Mouse (Mus musculus) kidney, postnatal 0 days (tissue): Measurements from ENCODE around the gene Hist2h2ab. TPM values are rescaled to one million over a fixed set of nuclear protein-coding genes. Genes with fewer than 3 reads are reported as not detected.
A peak's percentile ranks its signal among the peaks of the same experiment; 100 is the strongest.
"Not testable (repeated sequence)": the region's sequence is repeated elsewhere in the genome, so short reads cannot be mapped to it uniquely, and the experiment has no call there.

Experiments used
- ATAC-seq: fragments of 200-750 bp; cut with Nextera tagmentation; replicated peaks from 2 replicates; pipeline ENCODE4 v1.8.0; 2017; ENCODE audit warnings: low read depth, moderate number of reproducible peaks, moderate TSS enrichment, moderate library complexity; ENCODE audit not compliant: low FRiP score
- DNase-seq: peaks from one replicate; pipeline ENCODE4 v3.0.0-alpha.2; 2016; ENCODE audit warnings: low spot score
- H3K27ac ChIP-seq: fragments of 300-500 bp; sonication (generic); 2 replicates; pipeline ENCODE4 v1.5.1; 2014; ENCODE audit warnings: mild to moderate bottlenecking
- H3K27me3 ChIP-seq: fragments of 300-500 bp; sonication (generic); 2 replicates; pipeline ENCODE4 v1.6.1; 2014; ENCODE audit warnings: low read length, mixed read lengths; ENCODE audit not compliant: insufficient read depth
- H3K36me3 ChIP-seq: fragments of 300-500 bp; sonication (generic); 2 replicates; pipeline ENCODE4 v1.6.1; 2014; ENCODE audit warnings: low read length, mixed read lengths; ENCODE audit not compliant: insufficient read depth
- H3K4me1 ChIP-seq: fragments of 300-500 bp; sonication (generic); replicated peaks from 2 replicates; pipeline ENCODE4 v1.6.1; 2014; ENCODE audit warnings: antibody characterized with exemption, low read length, mixed read lengths; ENCODE audit not compliant: insufficient read depth
- H3K4me2 ChIP-seq: fragments of 300-500 bp; sonication (generic); 2 replicates; pipeline ENCODE4 v1.6.1; 2014; ENCODE audit warnings: mild to moderate bottlenecking, low read length, moderate library complexity, mixed read lengths
- H3K4me3 ChIP-seq: fragments of 300-500 bp; sonication (generic); replicated peaks from 2 replicates; pipeline ENCODE4 v1.5.1; 2014; ENCODE audit warnings: low read depth, low read length
- H3K9ac ChIP-seq: fragments of 300-500 bp; sonication (generic); 2 replicates; pipeline ENCODE4 v1.6.1; 2014; ENCODE audit warnings: low read depth, low read length
- H3K9me3 ChIP-seq: fragments of 300-500 bp; sonication (generic); replicated peaks from 2 replicates; pipeline ENCODE4 v1.6.1; 2016; ENCODE audit warnings: low read length, inconsistent platforms, mixed read lengths
- CTCF ChIP-seq: IDR thresholded peaks from 2 replicates; pipeline ENCODE4 v1.5.1; 2016; ENCODE audit warnings: antibody characterized with exemption, low read depth, mild to moderate bottlenecking, moderate library complexity
- WGBS: fragments of 180-500 bp; shearing (Covaris S2); extraction: QIAGEN DNeasy Blood & Tissue Kit; methylation state at CpG from one replicate; pipeline ENCODE4 v1.1.7; 2014; 5-methylcytosine and 5-hydroxymethylcytosine counted together
- microRNA-seq: library from miRNA; unstranded; fragments of <30 nt; microRNA quantifications from one replicate; pipeline ENCODE4, GENCODE M21; 2016
- polyA plus RNA-seq: library from polyadenylated mRNA; unstranded; fragments of >200 nt; fragmentation: Nextera tagmentation; extraction: Ambion mirVana; gene quantifications from 2 replicates; pipeline ENCODE4 v1.2.1, GENCODE M21; 2015

The Hist2h2ab gene
- polyA plus RNA-seq, 1 experiment from 2014 or later, result not detected

DNA sequence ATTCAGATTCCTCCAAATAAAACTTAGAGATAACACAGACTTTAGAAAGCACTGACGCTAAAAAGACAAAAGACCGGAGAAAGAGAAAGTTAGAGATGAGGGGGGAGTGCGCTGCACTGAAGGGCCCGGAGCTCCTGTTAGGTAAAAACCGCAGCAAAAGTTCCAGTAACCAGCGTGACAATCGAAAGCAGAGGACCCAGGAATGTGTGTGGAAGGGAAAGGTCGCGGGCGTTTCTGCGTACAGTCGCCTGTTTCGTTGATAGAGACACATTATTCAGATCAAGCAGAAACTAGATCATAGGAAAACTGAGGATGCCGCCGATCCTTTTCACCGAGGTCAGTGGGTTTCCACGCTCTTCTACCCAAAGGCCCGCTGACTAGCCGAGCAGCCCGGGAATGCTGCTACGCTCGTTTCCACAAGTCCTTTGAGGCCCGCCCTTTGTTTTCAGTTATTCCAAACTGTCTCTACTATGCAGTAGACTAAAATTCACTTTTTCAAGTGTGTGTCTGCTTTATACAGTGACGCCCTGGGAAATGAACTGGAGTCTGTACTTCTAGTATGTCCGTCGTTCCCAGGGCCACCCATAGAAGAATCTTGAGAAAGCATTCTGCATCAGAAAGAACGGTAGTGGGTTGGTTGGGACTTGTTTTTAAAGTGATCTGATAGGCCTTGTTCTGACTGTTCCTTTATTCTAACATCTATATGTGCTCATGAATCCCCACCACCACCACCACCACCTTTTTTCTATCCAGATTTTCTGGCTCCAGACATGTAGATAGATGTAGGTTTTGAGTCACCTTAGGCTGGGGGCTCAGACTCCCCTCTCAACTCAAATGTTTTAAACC, 44.1 kb downstream of the Hist2h2ab start:
- no peak for TF ChIP-seq CTCF
- Histone ChIP-seq H3K36me3 (no peaks in the 10 kb centered on the region), H3K27me3 (no peaks in the 10 kb centered on the region), H3K4me2 (peak overlapping the region; percentile 82), H3K4me3 (peak overlapping the region; percentile 60), H3K27ac (peak overlapping the region; percentile 96), H3K9me3 (no peaks in the 10 kb centered on the region), H3K4me1 (peaks cover 14% of the 10 kb centered on the region), H3K9ac (peak overlapping the region; percentile 78)
- ATAC-seq (peak; percentile 31; the same call in 1 of the 2 replicates), DNase-seq (peak; percentile 83)
- WGBS, result 4% methylated on average over 27 of the region's 27 CpGs

DNA sequence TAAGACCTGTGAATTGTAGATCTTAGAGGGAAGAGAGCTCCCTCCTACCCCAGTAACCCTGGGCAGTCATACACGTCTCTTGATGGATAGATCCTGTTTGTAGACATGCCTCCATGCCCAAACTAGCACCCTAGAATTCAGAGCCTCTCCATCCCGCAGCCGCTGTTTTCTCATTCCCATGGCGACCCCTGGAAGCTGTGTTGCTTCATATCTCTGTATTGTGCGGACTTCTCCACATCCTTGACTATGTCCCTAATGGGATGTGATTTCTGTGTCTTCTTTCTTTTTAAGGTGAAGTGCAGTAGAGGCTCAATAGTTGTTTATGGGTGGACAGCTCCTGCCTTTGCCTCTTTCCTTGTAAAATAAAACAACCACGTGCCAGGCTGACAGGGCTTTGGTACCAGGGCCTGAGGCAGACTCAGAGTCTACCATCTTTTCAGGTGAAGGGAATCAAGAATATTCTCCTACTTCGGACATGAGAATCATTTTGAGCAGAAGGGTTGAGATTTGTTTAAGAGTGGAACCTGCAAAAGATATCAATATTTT, 44.8 kb downstream of the Hist2h2ab start:
- Histone ChIP-seq H3K9me3 (no peaks in the 10 kb centered on the region), H3K27me3 (no peaks in the 10 kb centered on the region), H3K36me3 (no peaks in the 10 kb centered on the region), H3K27ac (peak overlapping the region; percentile 96), H3K4me2 (peak overlapping the region; percentile 82), H3K9ac (peak overlapping the region; percentile 78; the same call in 1 of the 2 replicates), H3K4me3 (peak overlapping the region; percentile 60; the same call in 1 of the 2 replicates), H3K4me1 (peaks cover 14% of the 10 kb centered on the region)
- TF ChIP-seq CTCF, result no peak
- ATAC-seq, result no peak
- WGBS, result 69% methylated on average over 7 of the region's 7 CpGs
- no peak for DNase-seq

DNA sequence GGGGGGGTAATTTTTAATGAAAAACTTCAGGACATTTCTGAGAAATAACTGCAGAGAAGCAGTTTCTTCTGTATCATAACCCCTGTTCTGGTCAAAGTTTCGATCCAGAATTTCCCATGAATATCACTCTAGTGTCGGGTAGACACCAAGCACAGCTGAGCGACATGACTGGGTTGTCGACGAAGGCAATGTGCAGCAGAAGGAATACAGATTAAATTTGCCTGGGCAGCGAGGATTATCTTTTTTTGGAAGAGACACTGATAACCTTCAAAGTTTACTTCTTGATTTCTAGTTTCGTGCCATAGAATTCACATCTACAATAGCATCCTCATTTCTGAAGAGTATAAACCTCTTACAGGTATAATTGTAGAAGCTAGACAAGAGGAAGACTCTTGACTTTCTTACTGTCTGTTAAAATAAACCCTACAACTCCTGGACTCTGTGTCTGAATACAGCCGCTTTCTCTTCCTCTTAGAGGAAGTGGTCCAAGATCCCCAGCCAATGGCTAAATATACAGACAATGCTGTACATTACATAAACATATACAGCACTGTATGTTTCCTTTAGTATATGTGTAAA, 46.6 kb downstream of the Hist2h2ab start:
- Histone ChIP-seq H3K36me3 (no peaks in the 10 kb centered on the region), H3K4me2 (no peak overlapping the region), H3K4me3 (no peak overlapping the region), H3K4me1 (peaks cover 14% of the 10 kb centered on the region), H3K9ac (no peak overlapping the region), H3K27ac (no peak overlapping the region), H3K9me3 (no peaks in the 10 kb centered on the region), H3K27me3 (no peaks in the 10 kb centered on the region)
- ATAC-seq, result no peak
- no peak for TF ChIP-seq CTCF
- no peak for DNase-seq
- 82% methylated on average over 8 of the region's 8 CpGs for WGBS

DNA sequence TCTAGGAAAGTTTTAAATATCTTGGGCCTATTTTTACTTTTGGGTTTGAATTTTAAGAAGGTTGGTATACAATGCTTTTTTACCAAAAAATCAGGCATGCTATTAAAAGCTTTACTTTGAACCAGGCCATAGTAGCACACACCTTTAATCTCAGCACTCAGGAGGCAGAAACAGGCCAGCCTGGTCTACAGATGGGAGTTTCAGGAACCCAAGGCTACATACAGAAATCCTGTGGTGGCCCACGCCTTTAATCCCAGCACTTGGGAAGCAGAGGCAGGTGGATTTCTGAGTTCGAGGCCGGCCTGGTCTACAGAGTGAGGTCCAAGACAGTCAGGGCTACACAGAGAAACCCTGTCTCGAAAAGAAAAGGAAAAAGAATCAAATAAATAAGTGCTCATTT, 47.9 kb downstream of the Hist2h2ab start:
- H3K4me3 ChIP-seq, result peak overlapping the region; percentile 37
- peak overlapping the region; percentile 93 for H3K27ac ChIP-seq
- no peaks in the 10 kb centered on the region for H3K27me3 ChIP-seq
- WGBS, result 76% methylated on average over 4 of the region's 4 CpGs
- H3K9me3 ChIP-seq, result no peaks in the 10 kb centered on the region
- ATAC-seq (no peak), DNase-seq (no peak)
- TF ChIP-seq CTCF, result no peak
- peak overlapping the region; percentile 60; the same call in 1 of the 2 replicates for H3K4me2 ChIP-seq
- H3K4me1 ChIP-seq, result peaks cover 11% of the 10 kb centered on the region
- H3K36me3 ChIP-seq, result no peaks in the 10 kb centered on the region
- no peak overlapping the region for H3K9ac ChIP-seq

DNA sequence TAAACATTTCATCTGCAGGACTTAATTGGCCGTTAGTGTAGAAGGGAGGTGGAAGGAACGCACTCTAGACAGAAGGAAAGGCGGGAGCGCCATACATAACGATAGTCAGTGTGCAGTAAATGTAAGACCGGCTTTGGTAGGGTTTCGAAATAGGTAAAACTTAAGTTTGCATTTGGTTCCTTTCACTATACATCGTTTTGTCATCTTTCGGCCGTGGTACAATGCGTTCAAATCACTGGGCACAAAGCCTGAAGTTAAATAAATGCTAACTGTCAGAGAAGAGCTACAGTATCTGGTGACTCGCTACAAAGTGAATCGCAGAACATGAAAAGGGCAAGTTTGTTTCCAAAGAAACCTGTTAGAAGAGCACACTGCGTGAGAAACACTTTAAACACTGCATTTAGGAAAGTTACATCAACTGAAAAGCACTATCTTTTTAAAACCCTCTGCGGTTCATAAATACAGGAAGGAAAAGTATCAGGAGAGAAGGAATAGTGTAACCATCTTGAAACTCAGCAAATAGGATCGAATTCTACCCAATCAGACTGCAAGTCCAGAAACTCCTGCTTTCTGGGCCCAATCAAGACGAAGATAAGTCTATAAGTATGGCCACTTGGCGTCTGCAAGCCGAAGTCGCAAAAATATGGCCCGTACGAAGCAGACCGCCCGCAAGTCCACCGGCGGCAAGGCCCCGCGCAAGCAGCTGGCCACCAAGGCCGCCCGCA, 48.5 kb downstream of the Hist2h2ab start, which contains the start of gene Hist2h3b:
TSS of gene Hist2h3b (plus strand) at position 604 of the 725 bp plus-strand sequence.
- peak; percentile 98 for DNase-seq
- no peak for TF ChIP-seq CTCF
- ATAC-seq, result peak; percentile 68
- H3K27me3 ChIP-seq, result no peaks in the 10 kb centered on the region
- peak within 1 kb of the TSS; percentile 93 for H3K27ac ChIP-seq
- peak within 1 kb of the TSS; percentile 85 for H3K4me2 ChIP-seq
- H3K4me1 ChIP-seq, result peaks cover 11% of the 10 kb centered on the region
- no peaks in the 10 kb centered on the region for H3K9me3 ChIP-seq
- 16% methylated on average over 28 of the region's 30 CpGs for WGBS
- peak within 1 kb of the TSS; percentile 64 for H3K9ac ChIP-seq
- no peaks in the 10 kb centered on the region for H3K36me3 ChIP-seq
- peak within 1 kb of the TSS; percentile 54 for H3K4me3 ChIP-seq

DNA sequence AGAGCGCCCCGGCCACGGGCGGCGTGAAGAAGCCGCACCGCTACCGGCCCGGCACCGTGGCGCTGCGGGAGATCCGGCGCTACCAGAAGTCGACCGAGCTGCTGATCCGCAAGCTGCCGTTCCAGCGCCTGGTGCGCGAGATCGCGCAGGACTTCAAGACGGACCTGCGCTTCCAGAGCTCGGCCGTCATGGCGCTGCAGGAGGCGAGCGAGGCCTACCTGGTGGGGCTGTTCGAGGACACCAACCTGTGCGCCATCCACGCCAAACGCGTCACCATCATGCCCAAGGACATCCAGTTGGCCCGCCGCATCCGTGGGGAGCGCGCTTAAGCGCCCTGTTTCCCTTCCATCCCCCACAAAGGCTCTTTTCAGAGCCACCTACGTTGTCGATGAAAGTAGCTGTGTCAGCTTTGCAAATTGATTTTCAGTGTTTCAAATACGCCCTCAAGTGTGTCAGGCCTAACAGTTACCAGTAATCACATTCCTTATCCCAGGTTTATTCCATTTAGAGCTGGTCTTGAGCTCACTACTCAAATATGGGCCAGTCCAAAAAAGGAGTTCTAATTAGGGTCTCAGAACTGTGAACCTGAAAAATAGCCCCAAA, 49.2 kb downstream of the Hist2h2ab start:
- not testable (repeated sequence) for H3K9me3 ChIP-seq, H3K27me3 ChIP-seq, DNase-seq, H3K36me3 ChIP-seq
- Histone ChIP-seq H3K27ac (peak overlapping the region; percentile 93), H3K4me1 (peaks cover 11% of the 10 kb centered on the region), H3K4me2 (peak overlapping the region; percentile 85), H3K9ac (peak overlapping the region; percentile 64), H3K4me3 (peak overlapping the region; percentile 54)
- 0% methylated on average over 9 of the region's 44 CpGs for WGBS
- peak; percentile 35 for ATAC-seq

Small RNA genes within 50 kb of the gene (microRNA-seq; reads per million reads assigned to microRNA genes)
- not detected for gene Gm44492
- gene Gm47311, result not detected
- gene Gm47313, result not detected

Other genes with a start within 250 kb of the Hist2h2ab start
- gene Plekho1, start 223.9 kb upstream of the Hist2h2ab start, polyA plus RNA-seq, result 41.5 and 42.5 TPM in 2 replicates
- 38.1 and 41.9 TPM in 2 replicates for gene Vps45, start 161.4 kb upstream of the Hist2h2ab start, polyA plus RNA-seq
- 20.7 and 21.8 TPM in 2 replicates for gene Otud7b, start 115.3 kb upstream of the Hist2h2ab start, polyA plus RNA-seq
- 27.1 and 35.0 TPM in 2 replicates for gene Mtmr11, start 57.9 kb upstream of the Hist2h2ab start, polyA plus RNA-seq
- 128 and 138 TPM in 2 replicates for gene Sf3b4, start 47.5 kb upstream of the Hist2h2ab start, polyA plus RNA-seq
- gene Sv2a, start 38.7 kb upstream of the Hist2h2ab start, polyA plus RNA-seq, result 9.4 and 12.2 TPM in 2 replicates
- gene Bola1, start 156 bp upstream of the Hist2h2ab start, polyA plus RNA-seq, result 66.4 and 70.5 TPM in 2 replicates
- 7.5 and 8.5 TPM in 2 replicates for gene Hist2h2ac, start 1.0 kb downstream of the Hist2h2ab start, polyA plus RNA-seq
- gene Hist2h2be, start 1.3 kb downstream of the Hist2h2ab start, polyA plus RNA-seq, result 8.7 and 8.9 TPM in 2 replicates
- gene Hist2h3c2, start 19.3 kb downstream of the Hist2h2ab start, polyA plus RNA-seq, result 2.1 and 2.3 TPM in 2 replicates
- gene Hist2h2aa2, start 20.4 kb downstream of the Hist2h2ab start, polyA plus RNA-seq, result 86.7 and 107 TPM in 2 replicates
- gene Hist2h2aa1, start 25.6 kb downstream of the Hist2h2ab start, polyA plus RNA-seq, result 30.9 and 33.5 TPM in 2 replicates
- gene Hist2h3c1, start 26.8 kb downstream of the Hist2h2ab start, polyA plus RNA-seq, result 0.62 and 1.0 TPM in 2 replicates
- 9.6 and 9.9 TPM in 2 replicates for gene Hist2h4, start 43.4 kb downstream of the Hist2h2ab start, polyA plus RNA-seq
- 34.6 and 36.5 TPM in 2 replicates for gene Hist2h3b, start 48.8 kb downstream of the Hist2h2ab start, polyA plus RNA-seq
- 4.9 and 5.4 TPM in 2 replicates for gene Hist2h2bb, start 49.9 kb downstream of the Hist2h2ab start, polyA plus RNA-seq
- gene Fcgr1, start 74.1 kb downstream of the Hist2h2ab start, polyA plus RNA-seq, result 2.0 and 2.5 TPM in 2 replicates
- 0.40 and 0.51 TPM in 2 replicates for gene BC107364, start 232.4 kb downstream of the Hist2h2ab start, polyA plus RNA-seq